Mouse (Mus musculus) heart, embryonic 14.5 days (tissue): Measurements from ENCODE around the gene Prcc. TPM values are rescaled to one million over a fixed set of nuclear protein-coding genes. Genes with fewer than 3 reads are reported as not detected.
A peak's percentile ranks its signal among the peaks of the same experiment; 100 is the strongest.

Experiments used
- ATAC-seq: fragments of 200-750 bp; cut with Nextera tagmentation; 2 replicates; pipeline ENCODE4 v1.8.0; 2017; ENCODE audit warnings: low read depth, moderate TSS enrichment; ENCODE audit not compliant: insufficient number of reproducible peaks, insufficient read depth, low FRiP score
- H3K27ac ChIP-seq, 2 experiments: fragments of 200-500 bp in 1 of 2; fragments of 300-500 bp in 1 of 2; sonication (generic) in 1 of 2; replicated peaks in 1 of 2; 2 replicates each; pipeline ENCODE4 v1.5.1; 2012 to 2014; ENCODE audit warnings: low read depth in 2 of 2, low read length in 2 of 2, control low read depth in 1 of 2, mild to moderate bottlenecking in 1 of 2, mixed read lengths in 1 of 2; ENCODE audit not compliant: control insufficient read depth in 1 of 2, insufficient read depth in 1 of 2
- H3K27me3 ChIP-seq: fragments of 300-500 bp; sonication (generic); 2 replicates; pipeline ENCODE4 v1.6.1; 2014; ENCODE audit warnings: mild to moderate bottlenecking, low read length, control low read depth; ENCODE audit not compliant: control insufficient read depth, insufficient read depth
- H3K36me3 ChIP-seq: fragments of 300-500 bp; sonication (generic); 2 replicates; pipeline ENCODE4 v1.6.1; 2014; ENCODE audit warnings: mild to moderate bottlenecking, control low read depth, low read length, mixed read lengths; ENCODE audit not compliant: control insufficient read depth, insufficient read depth
- H3K4me1 ChIP-seq, 2 experiments: fragments of 200-500 bp in 1 of 2; fragments of 300-500 bp in 1 of 2; sonication (generic) in 1 of 2; 2 replicates each; pipeline ENCODE4 v1.6.1; 2012 to 2014; ENCODE audit warnings: low read length in 2 of 2, control low read depth in 1 of 2, mixed read lengths in 1 of 2; ENCODE audit not compliant: control insufficient read depth in 2 of 2, insufficient read depth in 2 of 2
- H3K4me2 ChIP-seq: fragments of 300-500 bp; sonication (generic); 2 replicates; pipeline ENCODE4 v1.6.1; 2014; ENCODE audit warnings: mild to moderate bottlenecking, low read length
- H3K4me3 ChIP-seq, 2 experiments: fragments of 200-500 bp in 1 of 2; fragments of 300-500 bp in 1 of 2; sonication (generic) in 1 of 2; 2 replicates each; pipeline ENCODE4 v1.5.1; 2012 to 2014; ENCODE audit warnings: low read length in 2 of 2, mild to moderate bottlenecking in 2 of 2, control low read depth in 1 of 2, low read depth in 1 of 2, moderate library complexity in 1 of 2; ENCODE audit not compliant: control insufficient read depth in 1 of 2, insufficient read depth in 1 of 2
- H3K9ac ChIP-seq: fragments of 300-500 bp; sonication (generic); 2 replicates; pipeline ENCODE4 v1.6.1; 2014; ENCODE audit warnings: mild to moderate bottlenecking, low read length
- H3K9me3 ChIP-seq: fragments of 300-500 bp; sonication (generic); 2 replicates; pipeline ENCODE4 v1.6.1; 2016; ENCODE audit warnings: low read length, control low read depth; ENCODE audit not compliant: control insufficient read depth
- WGBS: fragments of 180-500 bp; shearing (Covaris S2); extraction: QIAGEN DNeasy Blood & Tissue Kit; methylation state at CpG from one replicate; pipeline ENCODE4 v1.1.7; 2014; 5-methylcytosine and 5-hydroxymethylcytosine counted together
- polyA plus RNA-seq: library from polyadenylated mRNA; unstranded; fragments of >200 nt; fragmentation: Nextera tagmentation; extraction: Ambion mirVana; gene quantifications from 2 replicates; pipeline ENCODE4 v1.2.1, GENCODE M21; 2014

The Prcc gene
- polyA plus RNA-seq, 1 experiment from 2014 or later: 11.7 TPM

- H3K4me3 ChIP-seq: no peak overlapping the region
- WGBS: 82% methylated on average over 7 of the region's 7 CpGs
- H3K4me1 ChIP-seq: peaks cover 3 to 14% of the 10 kb centered on the region in 2 experiments; a peak in 3 of 4 replicates
- no peak overlapping the region for H3K9ac ChIP-seq
- H3K27me3 ChIP-seq: no peaks in the 10 kb centered on the region
- H3K27ac ChIP-seq: no peak overlapping the region
- H3K4me2 ChIP-seq: no peak overlapping the region
- H3K36me3 ChIP-seq: peaks cover 63% of the 10 kb centered on the region
- no peaks in the 10 kb centered on the region for H3K9me3 ChIP-seq
- ATAC-seq: no peak
Observed at GRCm38 (mm10) chr3:87924996-87925395, 39.6 kb upstream of the Prcc start.

- H3K27ac ChIP-seq: no peak overlapping the region
- H3K4me3 ChIP-seq: peak overlapping the region in 1 of 2 experiments; percentile 70; a peak in 2 of 4 replicates
- peaks cover 60% of the 10 kb centered on the region for H3K36me3 ChIP-seq
- H3K4me2 ChIP-seq: peak overlapping the region; percentile 72
- ATAC-seq: no peak
- no peaks in the 10 kb centered on the region for H3K27me3 ChIP-seq
- WGBS: 63% methylated on average over 9 of the region's 9 CpGs
- peak overlapping the region; percentile 85 for H3K9ac ChIP-seq
- no peaks in the 10 kb centered on the region for H3K9me3 ChIP-seq
- peaks cover 0 to 10% of the 10 kb centered on the region in 2 experiments; a peak in 2 of 4 replicates for H3K4me1 ChIP-seq
Observed at GRCm38 (mm10) chr3:87920270-87920943, 35.0 kb upstream of the Prcc start.

GRCm38 (mm10) chr3:87919336-87920108 lies 34.1 kb upstream of the Prcc start, which contains the start of gene Mrpl24:
Mrpl24 (plus strand) TSS chr3:87919506.
- Histone ChIP-seq H3K27ac (peak within 1 kb of the TSS; percentile 84 to 87), H3K4me2 (peak within 1 kb of the TSS; percentile 72), H3K36me3 (peaks cover 60% of the 10 kb centered on the region), H3K4me3 (peak within 1 kb of the TSS; percentile 70 to 88), H3K9ac (peak within 1 kb of the TSS; percentile 85), H3K27me3 (no peaks in the 10 kb centered on the region), H3K9me3 (no peaks in the 10 kb centered on the region), H3K4me1 (peaks cover 0 to 10% of the 10 kb centered on the region in 2 experiments; a peak in 2 of 4 replicates)
- WGBS: under 1% methylated on average over 30 of the region's 30 CpGs
- peak; percentile 70 for ATAC-seq

GRCm38 (mm10) chr3:87918551-87918950 lies 33.1 kb upstream of the Prcc start:
- no peaks in the 10 kb centered on the region for H3K27me3 ChIP-seq
- 85% methylated on average over 1 of the region's 1 CpGs for WGBS
- peak overlapping the region; percentile 72; the same call in 1 of the 2 replicates for H3K4me2 ChIP-seq
- H3K9ac ChIP-seq: no peak overlapping the region
- H3K36me3 ChIP-seq: peaks cover 60% of the 10 kb centered on the region
- no peak overlapping the region for H3K4me3 ChIP-seq
- H3K27ac ChIP-seq: peak overlapping the region in 1 of 2 experiments; percentile 84; a peak in 1 of 4 replicates
- no peaks in the 10 kb centered on the region for H3K9me3 ChIP-seq
- H3K4me1 ChIP-seq: peaks cover 0 to 10% of the 10 kb centered on the region in 2 experiments; a peak in 2 of 4 replicates
- ATAC-seq: no peak

- H3K27ac ChIP-seq: no peak overlapping the region
Observed at GRCm38 (mm10) chr3:87916990-87917389, 31.6 kb upstream of the Prcc start.

GRCm38 (mm10) chr3:87913891-87914290 lies 28.5 kb upstream of the Prcc start:
- peaks cover 47% of the 10 kb centered on the region for H3K36me3 ChIP-seq
- H3K27ac ChIP-seq: no peak overlapping the region

More at GRCm38 (mm10) chr3:87916990-87917389, 31.6 kb upstream of the Prcc start:
- Histone ChIP-seq H3K4me2 (no peak overlapping the region), H3K27me3 (no peaks in the 10 kb centered on the region), H3K36me3 (peaks cover 51% of the 10 kb centered on the region), H3K4me3 (no peak overlapping the region), H3K4me1 (peaks cover 0 to 10% of the 10 kb centered on the region in 2 experiments; a peak in 2 of 4 replicates), H3K9ac (no peak overlapping the region), H3K9me3 (no peaks in the 10 kb centered on the region)
- 78% methylated on average over 1 of the region's 1 CpGs for WGBS
- no peak for ATAC-seq

GRCm38 (mm10) chr3:87913491-87913890 lies 28.1 kb upstream of the Prcc start:
- peaks cover 47% of the 10 kb centered on the region for H3K36me3 ChIP-seq
- WGBS: 75% methylated on average over 7 of the region's 7 CpGs
- peaks cover 18 to 30% of the 10 kb centered on the region in 2 experiments for H3K4me1 ChIP-seq

More at GRCm38 (mm10) chr3:87913891-87914290, 28.5 kb upstream of the Prcc start:
- no peaks in the 10 kb centered on the region for H3K9me3 ChIP-seq
- no peak overlapping the region for H3K4me3 ChIP-seq
- no peak for ATAC-seq
- 94% methylated on average over 10 of the region's 10 CpGs for WGBS
- no peak overlapping the region for H3K9ac ChIP-seq
- no peaks in the 10 kb centered on the region for H3K27me3 ChIP-seq
- H3K4me2 ChIP-seq: no peak overlapping the region
- peaks cover 14 to 28% of the 10 kb centered on the region in 2 experiments for H3K4me1 ChIP-seq

More at GRCm38 (mm10) chr3:87913491-87913890, 28.1 kb upstream of the Prcc start:
- H3K4me2 ChIP-seq: no peak overlapping the region
- no peak overlapping the region for H3K4me3 ChIP-seq
- H3K9ac ChIP-seq: no peak overlapping the region
- H3K9me3 ChIP-seq: no peaks in the 10 kb centered on the region
- H3K27ac ChIP-seq: no peak overlapping the region
- H3K27me3 ChIP-seq: no peaks in the 10 kb centered on the region
- ATAC-seq: no peak
